Mouse (Mus musculus) C2C12 (cell line): ENCODE measurements around the gene Hist1h3f. TPM values are rescaled to one million over a fixed set of nuclear protein-coding genes. Genes with fewer than 3 reads are reported as not detected.
A peak's percentile ranks its signal among the peaks of the same experiment; 100 is the strongest.
"Not testable (repeated sequence)": the region's sequence is repeated elsewhere in the genome, so short reads cannot be mapped to it uniquely, and the experiment has no call there.

ENCODE experiments used
- H3K27me3 ChIP-seq: one replicate; pipeline ENCODE4 v1.6.1; 2011; ENCODE audit not compliant: control insufficient read depth, insufficient read depth, insufficient read length
- H3K36me3 ChIP-seq: one replicate; pipeline ENCODE4 v1.6.1; 2011; ENCODE audit not compliant: control insufficient read depth, insufficient read depth
- H3K4me3 ChIP-seq: one replicate; pipeline ENCODE4 v1.5.1; 2011; ENCODE audit warnings: mild to moderate bottlenecking, control low read depth; ENCODE audit not compliant: poor library complexity, insufficient read depth, severe bottlenecking
- H3K79me2 ChIP-seq: one replicate; pipeline ENCODE4 v1.6.1; 2011; ENCODE audit not compliant: control insufficient read depth, insufficient read depth
- H3K79me3 ChIP-seq: one replicate; pipeline ENCODE4 v1.6.1; 2011; ENCODE audit warnings: low read depth, control low read depth
- H3ac ChIP-seq: one replicate; pipeline ENCODE3; 2011; ENCODE audit warnings: low read depth; ENCODE audit not compliant: control insufficient read depth, insufficient read length
- CEBPB ChIP-seq: IDR thresholded peaks from one replicate; pipeline ENCODE4 v1.6.1; 2011; ENCODE audit warnings: low read depth, mild to moderate bottlenecking, control low read depth, moderate library complexity
- CTCF ChIP-seq: IDR thresholded peaks from one replicate; pipeline ENCODE4 v1.5.1; 2011; ENCODE audit not compliant: control insufficient read depth, insufficient read depth, insufficient read length
- FOSL1 ChIP-seq: IDR thresholded peaks from one replicate; pipeline ENCODE4 v1.8.0; 2011; ENCODE audit warnings: mild to moderate bottlenecking, low read length; ENCODE audit not compliant: poor library complexity, insufficient read depth, severe bottlenecking
- MAX ChIP-seq: IDR thresholded peaks from one replicate; pipeline ENCODE4 v1.6.1; 2011; ENCODE audit warnings: mild to moderate bottlenecking, control low read depth
- MYOD1 ChIP-seq: IDR thresholded peaks from one replicate; pipeline ENCODE4 v1.6.1; 2011; ENCODE audit warnings: low read depth; ENCODE audit not compliant: control insufficient read depth, insufficient read length
- MYOG ChIP-seq: IDR thresholded peaks from one replicate; pipeline ENCODE4 v1.6.1; 2011; ENCODE audit not compliant: control insufficient read depth, insufficient read length; ENCODE audit errors: extremely low read depth
- USF1 ChIP-seq: IDR thresholded peaks from one replicate; pipeline ENCODE4 v1.6.1; 2011; ENCODE audit warnings: low read depth, mild to moderate bottlenecking, control low read depth, moderate library complexity
- polyA plus RNA-seq: library from polyadenylated mRNA; unstranded; fragments of >200 nt; fragmentation: generic; extraction: Trizol; gene quantifications from one replicate; pipeline ENCODE4 v1.2.1, GENCODE M21; 2012; ENCODE audit warnings: missing spikeins

Hist1h3f gene
- polyA plus RNA-seq, 1 experiment: 1.2 TPM

DNA sequence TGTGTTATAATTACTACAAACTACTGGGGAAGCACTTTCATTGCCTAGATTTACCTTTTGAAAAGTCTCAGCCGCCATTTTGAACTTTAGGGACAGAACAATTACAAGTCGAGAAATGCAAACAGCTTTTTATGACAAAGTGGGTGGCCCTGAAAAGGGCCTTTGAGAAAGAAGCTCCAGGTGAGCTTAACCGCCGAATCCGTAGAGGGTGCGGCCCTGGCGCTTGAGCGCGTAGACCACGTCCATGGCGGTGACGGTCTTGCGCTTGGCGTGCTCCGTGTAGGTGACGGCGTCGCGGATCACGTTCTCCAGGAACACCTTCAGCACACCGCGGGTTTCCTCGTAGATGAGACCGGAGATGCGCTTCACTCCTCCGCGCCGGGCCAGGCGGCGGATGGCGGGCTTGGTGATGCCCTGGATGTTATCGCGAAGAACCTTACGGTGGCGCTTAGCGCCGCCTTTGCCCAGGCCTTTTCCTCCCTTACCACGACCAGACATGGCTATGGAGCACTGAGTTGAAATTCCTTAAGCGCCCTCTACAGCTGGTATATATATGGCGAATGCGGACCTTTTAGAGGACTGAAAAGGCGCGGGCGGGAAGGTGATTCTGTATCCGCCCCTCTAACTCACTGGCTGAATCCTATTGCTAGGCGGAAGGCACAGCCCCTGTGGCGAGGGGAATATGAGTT lies 7.4 kb downstream of the Hist1h3f start, which contains the start of gene Hist1h4f:
Gene Hist1h4f (minus strand): TSS at position 503 of the 689 bp plus-strand sequence.
- not testable (repeated sequence) for H3K79me3 ChIP-seq, H3K36me3 ChIP-seq, H3K79me2 ChIP-seq, H3K27me3 ChIP-seq
- H3K4me3 ChIP-seq: peak within 1 kb of the TSS; percentile 7
- H3ac ChIP-seq: peak within 1 kb of the TSS; percentile 48
- peak; percentile 30 for TF ChIP-seq CEBPB

DNA sequence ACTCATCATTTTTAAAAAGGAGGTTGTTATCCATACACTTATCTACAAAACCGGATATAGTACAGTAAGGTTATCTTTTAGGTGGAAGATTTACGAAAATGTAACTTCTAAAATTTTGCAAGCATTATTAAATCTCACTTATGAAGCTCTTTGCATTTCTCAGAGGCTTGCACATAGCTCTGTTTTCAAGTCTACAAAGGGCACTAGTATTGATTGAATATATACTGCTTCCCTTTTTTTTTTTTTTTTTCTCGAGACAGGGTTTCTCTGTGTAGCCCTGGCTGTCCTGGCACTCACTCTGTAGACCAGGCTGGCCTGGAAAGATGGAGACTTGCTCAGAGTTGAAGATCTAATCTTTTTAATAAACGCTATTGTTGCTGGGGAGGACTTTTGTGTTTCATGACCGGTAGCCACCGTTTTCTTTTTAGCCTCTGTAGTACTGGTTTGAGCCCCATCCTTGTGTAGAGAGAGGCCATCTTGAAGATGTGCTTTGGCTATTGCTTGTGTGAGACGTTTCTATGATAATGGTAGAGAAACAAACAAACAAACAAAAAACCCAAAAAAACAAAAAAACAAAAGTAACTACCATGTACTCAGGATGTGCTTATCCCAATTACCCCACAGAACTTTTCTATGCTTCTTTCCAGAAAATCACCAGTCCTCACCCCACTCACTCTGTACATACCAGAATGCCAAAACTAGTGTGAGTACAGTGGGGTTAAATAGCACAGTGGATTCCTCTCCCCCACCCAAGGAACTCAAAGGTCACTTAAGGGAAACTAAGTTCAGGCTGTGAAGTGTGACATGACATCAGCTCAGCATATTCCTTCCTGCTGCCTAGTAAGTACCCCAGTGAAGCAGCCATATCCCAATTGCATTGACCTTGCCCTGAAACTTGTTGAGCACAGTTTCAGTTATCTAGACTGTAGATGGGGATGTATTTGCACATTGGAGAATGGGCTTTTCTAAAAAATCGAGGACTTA lies 8.4 kb downstream of the Hist1h3f start:
- H3K79me3 ChIP-seq: no peaks in the 10 kb centered on the region
- no peak overlapping the region for H3ac ChIP-seq
- H3K27me3 ChIP-seq: no peaks in the 10 kb centered on the region
- TF ChIP-seq MYOD1 (no peak), MYOG (no peak)
- H3K36me3 ChIP-seq: no peaks in the 10 kb centered on the region
- no peak overlapping the region for H3K4me3 ChIP-seq
- H3K79me2 ChIP-seq: no peaks in the 10 kb centered on the region

GRCm38 (mm10) chr13:23552962-23553361 lies 9.1 kb downstream of the Hist1h3f start, which contains the start of gene Hist1h1d:
Gene Hist1h1d, plus strand, starts transcription at chr13:23553262.
- Histone ChIP-seq H3ac (no peak within 1 kb of the TSS), H3K36me3 (no peaks in the 10 kb centered on the region), H3K79me2 (no peaks in the 10 kb centered on the region), H3K27me3 (no peaks in the 10 kb centered on the region), H3K79me3 (no peaks in the 10 kb centered on the region), H3K4me3 (no peak within 1 kb of the TSS)
- TF ChIP-seq CEBPB (no peak), FOSL1 (no peak), MAX (no peak), CTCF (no peak), USF1 (no peak), MYOG (no peak), MYOD1 (no peak)

- no peak overlapping the region for H3ac ChIP-seq
- H3K27me3 ChIP-seq: no peaks in the 10 kb centered on the region
- H3K79me2 ChIP-seq: no peaks in the 10 kb centered on the region
- H3K79me3 ChIP-seq: no peaks in the 10 kb centered on the region
- no peak overlapping the region for H3K4me3 ChIP-seq
- H3K36me3 ChIP-seq: no peaks in the 10 kb centered on the region
- TF ChIP-seq USF1 (no peak), CTCF (no peak)
These were observed 10.5 kb downstream of the Hist1h3f start for GRCm38 (mm10) chr13:23554393-23554792.

DNA sequence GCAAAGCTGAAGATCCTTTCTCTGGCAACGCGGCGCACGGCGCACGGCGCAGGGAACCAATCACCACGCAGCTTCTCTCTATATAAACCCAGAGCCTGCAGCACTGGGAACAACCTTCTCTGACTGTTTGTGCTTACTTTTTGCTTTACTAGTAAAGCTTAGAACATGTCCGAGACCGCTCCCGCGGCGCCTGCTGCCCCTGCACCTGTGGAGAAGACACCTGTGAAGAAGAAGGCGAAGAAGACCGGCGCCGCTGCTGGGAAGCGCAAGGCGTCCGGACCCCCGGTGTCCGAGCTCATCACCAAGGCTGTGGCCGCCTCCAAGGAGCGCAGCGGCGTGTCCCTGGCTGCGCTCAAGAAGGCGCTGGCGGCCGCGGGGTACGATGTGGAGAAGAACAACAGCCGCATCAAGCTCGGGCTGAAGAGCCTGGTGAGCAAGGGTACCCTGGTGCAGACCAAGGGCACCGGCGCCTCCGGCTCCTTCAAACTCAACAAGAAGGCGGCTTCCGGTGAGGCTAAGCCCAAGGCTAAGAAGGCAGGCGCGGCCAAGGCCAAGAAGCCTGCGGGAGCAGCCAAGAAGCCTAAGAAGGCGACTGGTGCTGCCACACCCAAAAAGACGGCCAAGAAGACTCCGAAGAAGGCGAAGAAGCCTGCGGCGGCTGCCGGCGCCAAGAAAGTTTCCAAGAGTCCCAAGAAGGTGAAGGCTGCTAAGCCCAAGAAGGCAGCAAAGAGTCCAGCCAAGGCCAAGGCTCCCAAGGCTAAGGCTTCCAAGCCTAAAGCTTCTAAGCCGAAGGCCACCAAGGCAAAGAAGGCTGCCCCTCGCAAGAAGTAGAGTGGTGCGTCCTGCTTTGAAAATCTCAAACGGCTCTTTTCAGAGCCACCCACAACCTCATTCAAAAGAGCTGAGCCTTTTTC lies 11.3 kb downstream of the Hist1h3f start:
- peak overlapping the region; percentile 47 for H3K4me3 ChIP-seq
- H3K27me3 ChIP-seq: no peaks in the 10 kb centered on the region
- no peak for TF ChIP-seq CTCF
- peak; percentile 37 for TF ChIP-seq CEBPB
- no peaks in the 10 kb centered on the region for H3K36me3 ChIP-seq
- peak overlapping the region; percentile 93 for H3ac ChIP-seq
- H3K79me2 ChIP-seq: no peaks in the 10 kb centered on the region
- H3K79me3 ChIP-seq: no peaks in the 10 kb centered on the region
